Mouse (Mus musculus) MEL (cell line): ENCODE results near the gene Prex1.
"Not testable (repeated sequence)": the region's sequence is repeated elsewhere in the genome, so short reads cannot be mapped to it uniquely, and the experiment has no call there.

Experiments used
- CTCF ChIP-seq, 3 experiments: IDR thresholded peaks in 2 of 3; conservative IDR thresholded peaks in 1 of 3; 2 replicates each; pipeline ENCODE4 v1.5.1; 2011 to 2012; ENCODE audit warnings: low read length in 3 of 3, low read depth in 2 of 3, mild to moderate bottlenecking in 2 of 3, improper control_type of control experiment in 1 of 3, inconsistent platforms in 1 of 3, mixed read lengths in 1 of 3, moderate library complexity in 1 of 3; ENCODE audit not compliant: control insufficient read depth in 1 of 3, insufficient read depth in 1 of 3, poor library complexity in 1 of 3, severe bottlenecking in 1 of 3
- ELF1 ChIP-seq: IDR thresholded peaks from 2 replicates; pipeline ENCODE4 v1.6.1; 2014; ENCODE audit warnings: low read depth, mild to moderate bottlenecking, inconsistent platforms, low read length, improper control_type of control experiment, moderate library complexity
- EP300 ChIP-seq, 2 experiments: IDR thresholded peaks; 2 replicates each; pipeline ENCODE4 v1.6.1; 2011; ENCODE audit warnings: improper control_type of control experiment in 2 of 2, low read length in 2 of 2, low read depth in 1 of 2, mild to moderate bottlenecking in 1 of 2
- ETS1 ChIP-seq: IDR thresholded peaks from 2 replicates; pipeline ENCODE4 v1.6.1; 2012; ENCODE audit warnings: low read depth, mild to moderate bottlenecking, inconsistent platforms, low read length, improper control_type of control experiment, moderate library complexity
- GABPA ChIP-seq: IDR thresholded peaks from 2 replicates; pipeline ENCODE4 v1.6.1; 2012; ENCODE audit warnings: low read depth, mild to moderate bottlenecking, inconsistent platforms, low read length, improper control_type of control experiment, moderate library complexity
- GATA1 ChIP-seq: IDR thresholded peaks from 2 replicates; pipeline ENCODE4 v1.6.1; 2011; ENCODE audit warnings: low read depth, low read length, improper control_type of control experiment
- KAT2A ChIP-seq: conservative IDR thresholded peaks from 2 replicates; pipeline ENCODE4 v1.6.1; 2012; ENCODE audit warnings: low read depth, low read length, improper control_type of control experiment, inconsistent platforms
- POLR2A ChIP-seq, 2 experiments: IDR thresholded peaks; 2 replicates each; pipeline ENCODE4 v1.6.1; 2011 to 2012; ENCODE audit warnings: low read length in 2 of 2, mild to moderate bottlenecking in 2 of 2, control low read depth in 1 of 2, improper control_type of control experiment in 1 of 2, low read depth in 1 of 2, moderate library complexity in 1 of 2; ENCODE audit not compliant: control insufficient read depth in 1 of 2, insufficient read depth in 1 of 2, poor library complexity in 1 of 2
- POLR2AphosphoS5 ChIP-seq: IDR thresholded peaks from 2 replicates; pipeline ENCODE4 v1.6.1; 2012; ENCODE audit warnings: low read depth, borderline replicate concordance, mild to moderate bottlenecking, inconsistent platforms, low read length, moderate library complexity, mixed read lengths
- TCF12 ChIP-seq: IDR thresholded peaks from 2 replicates; pipeline ENCODE4 v1.6.1; 2014; ENCODE audit warnings: low read depth, mild to moderate bottlenecking, inconsistent platforms, low read length, improper control_type of control experiment, moderate library complexity
- UBTF ChIP-seq: IDR thresholded peaks from 2 replicates; pipeline ENCODE4 v1.6.1; 2012; ENCODE audit warnings: low read depth, mild to moderate bottlenecking, inconsistent platforms, low read length, improper control_type of control experiment, moderate library complexity, borderline replicate concordance; ENCODE audit not compliant: insufficient read depth

DNA sequence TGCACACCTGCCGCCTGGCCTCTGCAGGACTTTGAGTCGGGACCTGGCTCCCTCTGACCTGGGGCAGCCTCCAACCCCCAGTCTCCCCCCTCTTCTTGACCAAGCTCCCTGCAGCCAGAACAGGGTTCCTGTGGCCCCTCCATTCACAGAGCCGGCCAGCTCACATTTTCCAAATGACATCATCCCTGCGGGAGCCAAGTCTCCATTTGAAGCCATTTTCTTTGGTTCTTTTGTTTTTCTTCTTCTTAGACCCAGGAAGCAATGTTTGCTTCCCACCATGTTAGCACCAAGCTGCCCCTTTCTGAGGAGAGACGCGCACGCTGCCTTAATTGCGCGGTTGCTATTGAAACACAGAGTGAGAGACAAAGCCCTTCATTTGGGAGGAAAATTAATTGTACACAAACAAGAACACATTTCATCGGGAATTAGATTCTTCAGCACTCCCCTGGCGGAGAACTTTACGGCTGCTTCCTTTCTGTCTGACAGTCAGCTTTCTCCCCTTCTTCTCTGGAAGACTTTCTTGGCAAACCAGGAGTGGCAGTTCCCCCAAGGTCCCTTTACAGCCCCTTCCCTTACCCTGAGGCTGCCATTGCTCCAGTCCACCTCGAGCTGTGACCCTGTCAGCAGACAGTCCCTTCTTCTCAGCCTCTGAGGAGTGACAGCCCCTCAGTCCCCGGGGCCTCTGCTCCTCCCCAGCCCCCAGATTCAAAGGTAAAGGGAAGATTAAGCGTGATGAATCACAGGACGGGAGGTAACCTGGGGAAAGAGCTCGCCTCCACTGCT lies 196.0 kb downstream of the Prex1 start:
- not testable (repeated sequence) for TF ChIP-seq EP300 (IDR thresholded peaks at IDR 0.05; ENCODE audit: low read depth in 1 of 2, low read length in 2 of 2); CTCF (IDR thresholded peaks at IDR 0.05 in 2 of 3, conservative IDR thresholded peaks at IDR 0.05 in 1 of 3; ENCODE audit: control insufficient read depth in 1 of 3, insufficient read depth in 1 of 3, low read depth in 2 of 3, low read length in 3 of 3, poor library complexity in 1 of 3, severe bottlenecking in 1 of 3); POLR2AphosphoS5; ELF1; GATA1; KAT2A; POLR2A (IDR thresholded peaks at IDR 0.05; ENCODE audit: control insufficient read depth in 1 of 2, insufficient read depth in 1 of 2, low read depth in 1 of 2, low read length in 2 of 2, poor library complexity in 1 of 2); GABPA; UBTF; ETS1; TCF12
